Mouse (Mus musculus) telencephalon, adult 2 months (tissue): ENCODE results near the gene Tmem185b.

Experiments
- DNase-seq: peaks from one replicate; pipeline ENCODE4 v3.0.0-alpha.2; 2011; ENCODE audit warnings: low read depth, low spot score

The Tmem185b gene

GRCm38 (mm10) chr1:119503181-119503580 lies 22.8 kb upstream of the Tmem185b start:
- DNase-seq: no peak

- DNase-seq: no peak
Measured at GRCm38 (mm10) chr1:119503808-119504207, 22.2 kb upstream of the Tmem185b start.

- peak; percentile 97 for DNase-seq
Measured at GRCm38 (mm10) chr1:119504260-119505062, 21.5 kb upstream of the Tmem185b start, which contains the start of gene Ralb. Gene Ralb, minus strand, starts transcription at chr1:119504794.

- no peak for DNase-seq
Measured at GRCm38 (mm10) chr1:119505951-119506350, 20.0 kb upstream of the Tmem185b start.

GRCm38 (mm10) chr1:119508548-119508947 lies 17.4 kb upstream of the Tmem185b start:
- no peak for DNase-seq

GRCm38 (mm10) chr1:119509474-119509873 lies 16.5 kb upstream of the Tmem185b start:
- no peak for DNase-seq

GRCm38 (mm10) chr1:119510409-119510808 lies 15.6 kb upstream of the Tmem185b start:
- no peak for DNase-seq

- DNase-seq: no peak
Measured at GRCm38 (mm10) chr1:119510857-119511256, 15.1 kb upstream of the Tmem185b start.

GRCm38 (mm10) chr1:119518060-119518459 lies 7.9 kb upstream of the Tmem185b start:
- DNase-seq: no peak

GRCm38 (mm10) chr1:119518786-119519185 lies 7.2 kb upstream of the Tmem185b start:
- no peak for DNase-seq

- no peak for DNase-seq
Measured at GRCm38 (mm10) chr1:119519286-119519685, 6.7 kb upstream of the Tmem185b start.

- DNase-seq: no peak
Measured at GRCm38 (mm10) chr1:119521029-119521428, 4.9 kb upstream of the Tmem185b start.

- no peak for DNase-seq
Measured at GRCm38 (mm10) chr1:119521681-119522080, 4.3 kb upstream of the Tmem185b start.

- DNase-seq: no peak
Measured at GRCm38 (mm10) chr1:119522726-119523125, 3.2 kb upstream of the Tmem185b start.

GRCm38 (mm10) chr1:119523369-119523768 lies 2.6 kb upstream of the Tmem185b start:
- DNase-seq: no peak

- DNase-seq: no peak
Measured at GRCm38 (mm10) chr1:119523826-119524225, 2.1 kb upstream of the Tmem185b start.

GRCm38 (mm10) chr1:119525004-119525444 lies 936 bp upstream of the Tmem185b start:
- peak; percentile 13 for DNase-seq

- DNase-seq: no peak
Measured at GRCm38 (mm10) chr1:119530941-119531340, 5.0 kb downstream of the Tmem185b start.

- DNase-seq: no peak
Measured at GRCm38 (mm10) chr1:119532165-119532564, 6.2 kb downstream of the Tmem185b start.

GRCm38 (mm10) chr1:119533093-119533805 lies 7.3 kb downstream of the Tmem185b start:
- no peak for DNase-seq

GRCm38 (mm10) chr1:119534341-119534740 lies 8.4 kb downstream of the Tmem185b start:
- no peak for DNase-seq

GRCm38 (mm10) chr1:119536122-119536521 lies 10.2 kb downstream of the Tmem185b start:
- DNase-seq: no peak

- no peak for DNase-seq
Measured at GRCm38 (mm10) chr1:119537651-119538050, 11.7 kb downstream of the Tmem185b start.
